Mouse (Mus musculus) G1E (cell line): ENCODE data around the gene Cse1l. TPM values are rescaled to one million over a fixed set of nuclear protein-coding genes. Genes with fewer than 3 reads are reported as not detected.

Experiments
- ATAC-seq: 2 replicates; pipeline ENCODE4 v1.8.0; 2016; ENCODE audit warnings: mild to moderate bottlenecking; ENCODE audit not compliant: insufficient number of reproducible peaks, poor library complexity, low FRiP score, severe bottlenecking; ENCODE audit errors: extremely low read depth
- DNase-seq: peaks from one replicate; pipeline ENCODE4 v3.0.0; 2012; ENCODE audit warnings: low spot score
- H3K27me3 ChIP-seq: 2 replicates; pipeline ENCODE4 v1.6.1; 2012; ENCODE audit warnings: mild to moderate bottlenecking, low read length, inconsistent platforms; ENCODE audit not compliant: insufficient read depth
- H3K36me3 ChIP-seq: replicated peaks from 2 replicates; pipeline ENCODE3; 2012; ENCODE audit warnings: mild to moderate bottlenecking, inconsistent platforms
- H3K4me1 ChIP-seq: 2 replicates; pipeline ENCODE4 v1.6.1; 2012; ENCODE audit warnings: low read depth, low read length, inconsistent platforms, mixed read lengths; ENCODE audit not compliant: insufficient read depth
- H3K4me3 ChIP-seq: 2 replicates; pipeline ENCODE4 v1.5.1; 2012; ENCODE audit warnings: low read depth, mild to moderate bottlenecking, inconsistent platforms, low read length, moderate library complexity, mixed read lengths
- H3K9me3 ChIP-seq: replicated peaks from 2 replicates; pipeline ENCODE4 v1.6.1; 2012; ENCODE audit warnings: inconsistent platforms
- CTCF ChIP-seq: IDR thresholded peaks from 2 replicates; pipeline ENCODE4 v1.5.1; 2012; ENCODE audit warnings: low read depth, low read length, inconsistent platforms, mixed read lengths
- GATA1 ChIP-seq: IDR thresholded peaks from 2 replicates; pipeline ENCODE4 v1.6.1; 2012; ENCODE audit warnings: borderline replicate concordance, low read length, inconsistent platforms, mixed read lengths
- GATA2 ChIP-seq: IDR thresholded peaks from 2 replicates; pipeline ENCODE4 v1.6.1; 2012; ENCODE audit warnings: low read depth, low read length, inconsistent platforms, borderline replicate concordance
- POLR2AphosphoS5 ChIP-seq: IDR thresholded peaks from 2 replicates; pipeline ENCODE4 v1.6.1; 2012; ENCODE audit warnings: low read depth, low read length, inconsistent platforms; ENCODE audit not compliant: insufficient replicate concordance
- TAL1 ChIP-seq: conservative IDR thresholded peaks from 2 replicates; pipeline ENCODE4 v1.6.1; 2012; ENCODE audit warnings: low read depth, low read length, inconsistent platforms, mixed read lengths
- polyA plus RNA-seq: library from polyadenylated mRNA; stranded (reverse); fragments of >175 nt; gene quantifications from 2 replicates; pipeline ENCODE4 v1.2.3, GENCODE M21; 2012
- total RNA-seq, 2 experiments: library from RNA; stranded (forward) in 1 of 2; stranded (reverse) in 1 of 2; fragments of 200-1000 nt in 1 of 2; fragments of >200 nt in 1 of 2; fragmentation: Nextera tagmentation in 1 of 2; gene quantifications; 2 replicates each; pipeline ENCODE4 v1.2.3; 2014 to 2017

Gene Cse1l
- total and polyA plus RNA-seq, 3 experiments = 18.2 to 174 (median 141) TPM

- no peak for ATAC-seq
- Histone ChIP-seq H3K4me3 (no peak overlapping the region), H3K36me3 (peaks cover 94% of the 10 kb centered on the region), H3K27me3 (no peaks in the 10 kb centered on the region), H3K9me3 (no peaks in the 10 kb centered on the region), H3K4me1 (no peaks in the 10 kb centered on the region; the same call in 1 of the 2 replicates)
- no peak for DNase-seq
- TF ChIP-seq CTCF = no peak
- TF ChIP-seq TAL1 = no peak
- no peak for TF ChIP-seq GATA1
- no peak for TF ChIP-seq GATA2
- no peak for TF ChIP-seq POLR2AphosphoS5
Observed at GRCm38 (mm10) chr2:166870271-166870865, 35.5 kb upstream of the Cse1l start.

GRCm38 (mm10) chr2:166870899-166871298 is 34.9 kb upstream of the Cse1l start:
- Histone ChIP-seq H3K9me3 (no peaks in the 10 kb centered on the region), H3K36me3 (peaks cover 94% of the 10 kb centered on the region), H3K4me3 (no peak overlapping the region), H3K27me3 (no peaks in the 10 kb centered on the region), H3K4me1 (no peaks in the 10 kb centered on the region; the same call in 1 of the 2 replicates)
- DNase-seq = no peak
- ATAC-seq = 0 out of 2 replicates have a peak, but pooled peaks have one; percentile 15
- TF ChIP-seq GATA1 (no peak), GATA2 (no peak), CTCF (no peak), TAL1 (no peak), POLR2AphosphoS5 (no peak)

DNA sequence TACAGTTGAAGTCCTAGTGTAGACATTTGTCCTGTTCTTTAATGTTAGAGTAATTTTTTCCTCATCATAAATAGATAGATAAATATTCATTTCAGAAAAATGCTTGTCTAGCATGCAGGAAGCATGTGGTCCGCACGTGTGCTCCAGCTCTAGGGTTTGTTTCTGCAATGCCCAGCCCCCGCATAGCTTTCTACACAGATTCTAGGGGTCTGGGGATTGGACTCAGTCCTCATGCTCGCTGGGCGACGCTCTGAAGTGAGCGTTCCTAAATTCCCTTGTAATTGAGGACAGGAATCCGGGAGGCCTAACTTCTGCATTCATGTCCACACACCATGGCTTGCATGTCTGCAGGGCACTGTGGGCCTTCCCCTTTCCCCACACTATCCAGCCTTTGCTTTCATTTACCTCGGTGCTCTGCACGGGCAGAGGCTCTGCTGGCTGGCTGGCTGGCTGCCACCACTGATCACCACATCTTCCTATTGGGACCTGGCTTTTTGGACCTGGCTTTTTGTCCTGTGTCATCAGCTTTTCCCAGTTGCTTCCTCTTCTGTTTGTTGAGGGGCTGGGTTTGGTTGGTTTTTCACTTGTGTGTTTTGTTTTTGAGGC is 31.1 kb upstream of the Cse1l start:
- no peak for DNase-seq
- no peak for ATAC-seq

GRCm38 (mm10) chr2:166875561-166875960 is 30.3 kb upstream of the Cse1l start:
- DNase-seq (no peak), ATAC-seq (no peak)
- H3K27me3 ChIP-seq = no peaks in the 10 kb centered on the region
- H3K4me1 ChIP-seq = no peaks in the 10 kb centered on the region; the same call in 1 of the 2 replicates
- H3K4me3 ChIP-seq = no peak overlapping the region
- TF ChIP-seq POLR2AphosphoS5 (no peak), GATA2 (no peak), TAL1 (no peak), CTCF (no peak), GATA1 (no peak)
- H3K36me3 ChIP-seq = peaks cover 84% of the 10 kb centered on the region
- H3K9me3 ChIP-seq = no peaks in the 10 kb centered on the region

More for the DNA sequence above, 31.1 kb upstream of the Cse1l start:
- Histone ChIP-seq H3K4me1 (no peaks in the 10 kb centered on the region; the same call in 1 of the 2 replicates), H3K27me3 (no peaks in the 10 kb centered on the region), H3K4me3 (no peak overlapping the region), H3K9me3 (no peaks in the 10 kb centered on the region), H3K36me3 (peaks cover 90% of the 10 kb centered on the region)
- TF ChIP-seq GATA1 = no peak
- TF ChIP-seq GATA2 = no peak
- TF ChIP-seq TAL1 = no peak
- TF ChIP-seq POLR2AphosphoS5 = no peak
- no peak for TF ChIP-seq CTCF

- H3K9me3 ChIP-seq = no peaks in the 10 kb centered on the region
- H3K27me3 ChIP-seq = no peaks in the 10 kb centered on the region
- no peak for TF ChIP-seq CTCF
- no peak for TF ChIP-seq TAL1
- no peak for TF ChIP-seq POLR2AphosphoS5
- no peak for TF ChIP-seq GATA1
- TF ChIP-seq GATA2 = no peak
- no peaks in the 10 kb centered on the region for H3K4me1 ChIP-seq
- ATAC-seq (no peak), DNase-seq (no peak)
- no peak overlapping the region for H3K4me3 ChIP-seq
- peaks cover 84% of the 10 kb centered on the region for H3K36me3 ChIP-seq
Observed at GRCm38 (mm10) chr2:166876331-166876730, 29.5 kb upstream of the Cse1l start.

GRCm38 (mm10) chr2:166885066-166885465 is 20.8 kb upstream of the Cse1l start:
- no peak overlapping the region for H3K4me3 ChIP-seq
- DNase-seq = no peak
- no peak for ATAC-seq
- TF ChIP-seq GATA2 = no peak
- peaks cover 24% of the 10 kb centered on the region for H3K4me1 ChIP-seq
- H3K27me3 ChIP-seq = no peaks in the 10 kb centered on the region
- H3K36me3 ChIP-seq = peaks cover 79% of the 10 kb centered on the region
- no peaks in the 10 kb centered on the region for H3K9me3 ChIP-seq

- no peaks in the 10 kb centered on the region for H3K9me3 ChIP-seq
- H3K4me3 ChIP-seq = no peak overlapping the region
- H3K4me1 ChIP-seq = peaks cover 25% of the 10 kb centered on the region
- peak; percentile 34 for ATAC-seq
- DNase-seq = no peak
- peaks cover 84% of the 10 kb centered on the region for H3K36me3 ChIP-seq
- H3K27me3 ChIP-seq = no peaks in the 10 kb centered on the region
- TF ChIP-seq TAL1 (no peak), POLR2AphosphoS5 (no peak), GATA2 (no peak)
Observed at GRCm38 (mm10) chr2:166885619-166886018, 20.2 kb upstream of the Cse1l start.
